Mouse (Mus musculus): ENCODE measurements at regions not wholly inside any gene's neighbourhood (a gene's known extent, or its start where the extent isn't known, plus 50 kb on each side); places are given as distances from the start of the nearest gene placed in this dataset.

DNA sequence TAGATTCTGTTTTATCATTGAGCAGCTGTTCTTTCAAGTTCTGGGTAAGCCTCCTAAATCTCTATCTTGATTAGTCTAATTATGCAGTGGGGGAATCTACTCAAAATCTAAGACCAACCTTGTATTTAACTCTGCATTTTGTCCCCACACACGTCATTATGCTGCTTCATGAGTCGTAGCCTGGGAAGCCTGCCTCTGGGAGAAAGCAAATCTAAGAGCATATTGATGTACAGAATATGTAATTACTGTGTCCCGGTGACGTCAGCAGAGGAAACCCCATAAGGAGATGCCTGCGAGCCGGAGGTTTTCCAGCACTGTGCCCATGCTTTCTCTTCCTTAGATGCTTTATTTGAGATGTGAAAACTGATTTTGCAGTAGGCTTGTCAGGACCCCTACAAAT lies 161.7 kb downstream of the Rps29 start:
- H3K4me1 ChIP-seq (ENCODE audit: control insufficient read depth, insufficient read depth, low read length), result no peaks in the 10 kb centered on the region
- no peak overlapping the region for H3K9ac ChIP-seq (ENCODE audit: low read depth, poor library complexity, severe bottlenecking)
- H3K27ac ChIP-seq (ENCODE audit: insufficient read depth, low read length), result no peak overlapping the region
- TF ChIP-seq POLR2A (IDR thresholded peaks at IDR 0.05; ENCODE audit: insufficient read depth, low read length) (no peak), CTCF (IDR thresholded peaks at IDR 0.05; ENCODE audit: low read depth, low read length) (no peak), EP300 (IDR thresholded peaks at IDR 0.05; ENCODE audit: insufficient read depth, low read depth, low read length) (no peak)
- no peaks in the 10 kb centered on the region for H3K9me3 ChIP-seq (replicated peaks; ENCODE audit: control insufficient read depth, insufficient read depth, low read length, poor library complexity, severe bottlenecking)
- H3K4me3 ChIP-seq (ENCODE audit: low read depth, low read length), result no peak overlapping the region
- H3K36me3 ChIP-seq (ENCODE audit: control insufficient read depth, insufficient read depth, low read length, poor library complexity, severe bottlenecking), result no peaks in the 10 kb centered on the region
- no peaks in the 10 kb centered on the region for H3K27me3 ChIP-seq (ENCODE audit: control insufficient read depth, insufficient read depth, low read length, poor library complexity, severe bottlenecking)

DNA sequence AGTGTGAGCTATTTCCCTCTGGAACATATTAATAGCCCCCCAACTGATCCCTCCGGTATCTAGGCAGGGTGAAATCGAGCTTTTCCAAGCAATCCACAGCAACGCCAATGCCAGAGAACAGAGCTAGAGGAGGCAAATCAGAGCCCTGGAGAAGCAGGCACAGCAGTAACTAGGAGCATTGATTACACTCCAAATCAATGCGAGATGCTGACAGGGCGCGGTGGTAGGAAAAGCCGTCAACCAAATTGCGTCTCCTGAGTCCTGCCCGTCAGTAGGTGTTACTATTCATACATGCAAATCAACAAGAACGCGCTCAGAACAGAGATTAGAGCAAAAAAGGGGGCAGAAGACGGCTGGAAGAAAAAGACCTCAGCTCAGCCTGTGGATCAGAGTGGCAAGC lies 162.2 kb downstream of the Rps29 start:
- TF ChIP-seq EP300 (IDR thresholded peaks at IDR 0.05; ENCODE audit: insufficient read depth, low read depth, low read length) (no peak), POLR2A (IDR thresholded peaks at IDR 0.05; ENCODE audit: insufficient read depth, low read length) (no peak), CTCF (IDR thresholded peaks at IDR 0.05; ENCODE audit: low read depth, low read length) (no peak)
- H3K27me3 ChIP-seq (ENCODE audit: control insufficient read depth, insufficient read depth, low read length, poor library complexity, severe bottlenecking), result no peaks in the 10 kb centered on the region
- no peaks in the 10 kb centered on the region for H3K36me3 ChIP-seq (ENCODE audit: control insufficient read depth, insufficient read depth, low read length, poor library complexity, severe bottlenecking)
- no peaks in the 10 kb centered on the region for H3K4me1 ChIP-seq (ENCODE audit: control insufficient read depth, insufficient read depth, low read length)
- no peak overlapping the region for H3K27ac ChIP-seq (ENCODE audit: insufficient read depth, low read length)
- no peak overlapping the region for H3K4me3 ChIP-seq (ENCODE audit: low read depth, low read length)
- H3K9ac ChIP-seq (ENCODE audit: low read depth, poor library complexity, severe bottlenecking), result no peak overlapping the region
- H3K9me3 ChIP-seq (replicated peaks; ENCODE audit: control insufficient read depth, insufficient read depth, low read length, poor library complexity, severe bottlenecking), result no peaks in the 10 kb centered on the region

- H3K4me3 ChIP-seq (ENCODE audit: low read depth, low read length), result no peak overlapping the region
- H3K27me3 ChIP-seq (ENCODE audit: control insufficient read depth, insufficient read depth, low read length, poor library complexity, severe bottlenecking), result no peaks in the 10 kb centered on the region
- H3K36me3 ChIP-seq (ENCODE audit: control insufficient read depth, insufficient read depth, low read length, poor library complexity, severe bottlenecking), result no peaks in the 10 kb centered on the region
- H3K9ac ChIP-seq (ENCODE audit: low read depth, poor library complexity, severe bottlenecking), result no peak overlapping the region
- TF ChIP-seq CTCF (IDR thresholded peaks at IDR 0.05; ENCODE audit: low read depth, low read length), result no peak
- no peak for TF ChIP-seq EP300 (IDR thresholded peaks at IDR 0.05; ENCODE audit: insufficient read depth, low read depth, low read length)
- TF ChIP-seq POLR2A (IDR thresholded peaks at IDR 0.05; ENCODE audit: insufficient read depth, low read length), result no peak
- H3K9me3 ChIP-seq (replicated peaks; ENCODE audit: control insufficient read depth, insufficient read depth, low read length, poor library complexity, severe bottlenecking), result no peaks in the 10 kb centered on the region; the same call in 1 of the 2 replicates
- no peak overlapping the region for H3K27ac ChIP-seq (ENCODE audit: insufficient read depth, low read length)
- H3K4me1 ChIP-seq (ENCODE audit: control insufficient read depth, insufficient read depth, low read length), result no peaks in the 10 kb centered on the region
These were observed 178.3 kb downstream of the Rps29 start for GRCm38 (mm10) chr12:68980640-68981039.

- Histone ChIP-seq H3K4me1 (ENCODE audit: control insufficient read depth, insufficient read depth, low read length) (no peaks in the 10 kb centered on the region), H3K27ac (ENCODE audit: insufficient read depth, low read length) (no peak overlapping the region), H3K9me3 (replicated peaks; ENCODE audit: control insufficient read depth, insufficient read depth, low read length, poor library complexity, severe bottlenecking) (no peaks in the 10 kb centered on the region; the same call in 1 of the 2 replicates), H3K36me3 (ENCODE audit: control insufficient read depth, insufficient read depth, low read length, poor library complexity, severe bottlenecking) (no peaks in the 10 kb centered on the region), H3K9ac (ENCODE audit: low read depth, poor library complexity, severe bottlenecking) (no peak overlapping the region), H3K27me3 (ENCODE audit: control insufficient read depth, insufficient read depth, low read length, poor library complexity, severe bottlenecking) (no peaks in the 10 kb centered on the region), H3K4me3 (ENCODE audit: low read depth, low read length) (no peak overlapping the region)
- TF ChIP-seq POLR2A (IDR thresholded peaks at IDR 0.05; ENCODE audit: insufficient read depth, low read length) (no peak), CTCF (IDR thresholded peaks at IDR 0.05; ENCODE audit: low read depth, low read length) (no peak), EP300 (IDR thresholded peaks at IDR 0.05; ENCODE audit: insufficient read depth, low read depth, low read length) (no peak)
These were observed 178.8 kb downstream of the Rps29 start for GRCm38 (mm10) chr12:68980173-68980572.

DNA sequence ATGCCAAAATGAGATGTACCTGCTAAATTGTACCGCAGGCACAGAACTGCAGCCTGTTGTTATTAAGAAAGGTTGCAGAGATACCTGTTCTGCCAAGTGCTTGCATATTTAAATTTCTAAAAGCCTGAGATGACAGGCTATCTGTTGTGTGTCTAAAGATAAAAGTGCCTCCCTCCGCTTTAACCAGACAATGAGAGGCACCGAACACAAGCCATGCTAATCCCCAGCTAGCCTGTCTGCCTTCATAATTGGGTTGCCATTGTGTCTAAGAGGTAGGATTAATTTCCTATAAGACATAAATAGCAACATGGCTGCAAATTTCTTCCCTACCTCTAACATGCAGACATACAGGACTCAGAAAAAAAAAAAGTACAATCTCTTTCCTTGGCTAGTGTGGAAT lies 179.8 kb downstream of the Rps29 start:
- TF ChIP-seq POLR2A (IDR thresholded peaks at IDR 0.05; ENCODE audit: insufficient read depth, low read length), result no peak
- no peak for TF ChIP-seq CTCF (IDR thresholded peaks at IDR 0.05; ENCODE audit: low read depth, low read length)
- TF ChIP-seq EP300 (IDR thresholded peaks at IDR 0.05; ENCODE audit: insufficient read depth, low read depth, low read length), result no peak
- Histone ChIP-seq H3K9me3 (replicated peaks; ENCODE audit: control insufficient read depth, insufficient read depth, low read length, poor library complexity, severe bottlenecking) (no peaks in the 10 kb centered on the region; the same call in 1 of the 2 replicates), H3K9ac (ENCODE audit: low read depth, poor library complexity, severe bottlenecking) (no peak overlapping the region), H3K4me1 (ENCODE audit: control insufficient read depth, insufficient read depth, low read length) (no peaks in the 10 kb centered on the region), H3K27me3 (ENCODE audit: control insufficient read depth, insufficient read depth, low read length, poor library complexity, severe bottlenecking) (no peaks in the 10 kb centered on the region), H3K36me3 (ENCODE audit: control insufficient read depth, insufficient read depth, low read length, poor library complexity, severe bottlenecking) (no peaks in the 10 kb centered on the region), H3K4me3 (ENCODE audit: low read depth, low read length) (no peak overlapping the region), H3K27ac (ENCODE audit: insufficient read depth, low read length) (no peak overlapping the region)

- Histone ChIP-seq H3K9ac (ENCODE audit: low read depth, poor library complexity, severe bottlenecking) (no peak overlapping the region), H3K4me1 (ENCODE audit: control insufficient read depth, insufficient read depth, low read length) (no peaks in the 10 kb centered on the region), H3K27me3 (ENCODE audit: control insufficient read depth, insufficient read depth, low read length, poor library complexity, severe bottlenecking) (no peaks in the 10 kb centered on the region), H3K4me3 (ENCODE audit: low read depth, low read length) (no peak overlapping the region), H3K27ac (ENCODE audit: insufficient read depth, low read length) (no peak overlapping the region), H3K9me3 (replicated peaks; ENCODE audit: control insufficient read depth, insufficient read depth, low read length, poor library complexity, severe bottlenecking) (no peaks in the 10 kb centered on the region; the same call in 1 of the 2 replicates), H3K36me3 (ENCODE audit: control insufficient read depth, insufficient read depth, low read length, poor library complexity, severe bottlenecking) (no peaks in the 10 kb centered on the region)
- TF ChIP-seq EP300 (IDR thresholded peaks at IDR 0.05; ENCODE audit: insufficient read depth, low read depth, low read length), result no peak
- TF ChIP-seq POLR2A (IDR thresholded peaks at IDR 0.05; ENCODE audit: insufficient read depth, low read length), result no peak
- TF ChIP-seq CTCF (IDR thresholded peaks at IDR 0.05; ENCODE audit: low read depth, low read length), result no peak
These were observed 181.7 kb downstream of the Rps29 start for GRCm38 (mm10) chr12:68977276-68977675.

Data from ES-Bruce4 (cell line).